ENCODE assay signal across 24 mouse cellular contexts in genomic region chr2:110294927-110295326, GRCm38 (mm10). TPM values are rescaled to one million over a fixed set of nuclear protein-coding genes. Genes with fewer than 3 reads are reported as not detected.
DNase-seq lines count a peak whose midpoint lies in the region; ATAC-seq and TF ChIP-seq lines count a peak whose summit lies in the region.
"Had no signal": no experiment of that assay in that cellular context is flagged by ENCODE, and none has a peak within 500 bp of the region (broad histone marks: within the 10 kb centered on the region; RNA-seq: fewer than 3 reads in every experiment).

No protein-coding gene starts in this region.

- H3K9ac ChIP-seq in kidney, embryonic 15.5 days, result no peak overlapping the region
- H3K9ac ChIP-seq in lung, postnatal 0 days (replicated peaks; ENCODE audit: low read depth), result no peak overlapping the region
- H3K9ac ChIP-seq: embryonic facial prominence, embryonic 13.5 days; hindbrain, embryonic 13.5 days; liver, embryonic 12.5 days; midbrain, embryonic 12.5 days had no signal

- no peak overlapping the region for H3K4me3 ChIP-seq in kidney, embryonic 15.5 days (replicated peaks)
- H3K4me3 ChIP-seq in kidney, adult 2 months (ENCODE audit: insufficient read depth, low read depth, low read length), result no peak overlapping the region
- no peak overlapping the region for H3K4me3 ChIP-seq in lung, postnatal 0 days (ENCODE audit: low read depth, low read length)
- H3K4me3 ChIP-seq: embryonic facial prominence, embryonic 13.5 days; hindbrain, embryonic 13.5 days; liver, embryonic 12.5 days; midbrain, embryonic 12.5 days had no signal

- peaks cover 5% of the 10 kb centered on the region; the same call in 1 of the 2 replicates for H3K4me1 ChIP-seq in kidney, embryonic 15.5 days
- H3K4me1 ChIP-seq in kidney, adult 2 months (ENCODE audit: control insufficient read depth, insufficient read depth, low read length), result no peaks in the 10 kb centered on the region
- H3K4me1 ChIP-seq in lung, postnatal 0 days (ENCODE audit: insufficient read depth, low read depth, low read length), result no peaks in the 10 kb centered on the region
- H3K4me1 ChIP-seq: embryonic facial prominence, embryonic 13.5 days; hindbrain, embryonic 13.5 days; liver, embryonic 12.5 days; midbrain, embryonic 12.5 days had no signal

- H3K27ac ChIP-seq in kidney, embryonic 15.5 days, result no peak overlapping the region
- no peak overlapping the region for H3K27ac ChIP-seq in kidney, adult 2 months (ENCODE audit: insufficient read depth, low read depth, low read length)
- H3K27ac ChIP-seq in lung, postnatal 0 days (ENCODE audit: low read length), result no peak overlapping the region
- H3K27ac ChIP-seq: embryonic facial prominence, embryonic 13.5 days; hindbrain, embryonic 13.5 days; liver, embryonic 12.5 days; macrophage; midbrain, embryonic 12.5 days had no signal

- no peak for DNase-seq in kidney, adult 2 months
- DNase-seq in Muller cell, postnatal 12 days (ENCODE audit: inconsistent ontology term), result peak; percentile 37
- peak; percentile 58 for DNase-seq in hindlimb bud, embryonic 11.5 days (ENCODE audit: extremely low spot score, low read depth, low spot score)
- DNase-seq in lung, postnatal 0 days (ENCODE audit: low spot score), result peak; percentile 67
- DNase-seq in adrenal gland, adult 18-20 months (ENCODE audit: low spot score in 2 of 2), result no peak
- DNase-seq in right cerebral cortex, postnatal 25 days, result no peak
- DNase-seq: adrenal gland, adult 8-10 months; cerebellum, adult 9-10 months; kidney, adult 18-20 months; retina, postnatal 1 day; right cerebral cortex, postnatal 4 days; thymus, adult 2 months had no signal

- 0 out of 2 replicates have a peak, but pooled peaks have one; percentile 33 for ATAC-seq in kidney, embryonic 15.5 days (replicated peaks; ENCODE audit: low FRiP score)
- ATAC-seq in lung, postnatal 0 days, result peak; percentile 62
- ATAC-seq: forebrain, embryonic 14.5 days; liver, embryonic 12.5 days had no signal

- no peak overlapping the region for H3K4me2 ChIP-seq in kidney, embryonic 15.5 days
- no peak overlapping the region for H3K4me2 ChIP-seq in lung, postnatal 0 days (replicated peaks; ENCODE audit: low read depth, low read length)
- H3K4me2 ChIP-seq: embryonic facial prominence, embryonic 13.5 days; hindbrain, embryonic 13.5 days; liver, embryonic 12.5 days; midbrain, embryonic 12.5 days had no signal

- H3K36me3 ChIP-seq in kidney, embryonic 15.5 days, result no peaks in the 10 kb centered on the region
- H3K36me3 ChIP-seq in kidney, adult 2 months (ENCODE audit: control insufficient read depth, insufficient read depth, low read length), result no peaks in the 10 kb centered on the region
- H3K36me3 ChIP-seq in lung, postnatal 0 days (ENCODE audit: insufficient read depth, low read length), result no peaks in the 10 kb centered on the region
- H3K36me3 ChIP-seq: embryonic facial prominence, embryonic 13.5 days; hindbrain, embryonic 13.5 days; liver, embryonic 12.5 days; midbrain, embryonic 12.5 days had no signal

- H3K27me3 ChIP-seq in kidney, embryonic 15.5 days, result no peaks in the 10 kb centered on the region
- no peaks in the 10 kb centered on the region for H3K27me3 ChIP-seq in kidney, adult 2 months (replicated peaks; ENCODE audit: control insufficient read depth, insufficient read depth, low read length)
- H3K27me3 ChIP-seq in lung, postnatal 0 days (replicated peaks; ENCODE audit: insufficient read depth, low read length), result no peaks in the 10 kb centered on the region
- H3K27me3 ChIP-seq: CH12.LX; embryonic facial prominence, embryonic 13.5 days; hindbrain, embryonic 13.5 days; liver, embryonic 12.5 days; midbrain, embryonic 12.5 days had no signal

- no peaks in the 10 kb centered on the region for H3K9me3 ChIP-seq in kidney, embryonic 15.5 days (replicated peaks)
- H3K9me3 ChIP-seq in lung, postnatal 0 days (ENCODE audit: low read length), result no peaks in the 10 kb centered on the region
- H3K9me3 ChIP-seq: embryonic facial prominence, embryonic 13.5 days; hindbrain, embryonic 13.5 days; liver, embryonic 12.5 days; midbrain, embryonic 12.5 days had no signal

- no peak for TF ChIP-seq POLR2A in kidney, adult 2 months (IDR thresholded peaks at IDR 0.05; ENCODE audit: low read depth, low read length)

- no peak for TF ChIP-seq CTCF in kidney, adult 2 months (conservative IDR thresholded peaks at IDR 0.05; ENCODE audit: insufficient read depth, insufficient read length, low read depth, low read length)
- no peak for TF ChIP-seq CTCF in lung, postnatal 0 days (IDR thresholded peaks at IDR 0.05)

- 16% methylated on average over 3 of the region's 3 CpGs for WGBS in kidney, embryonic 15.5 days
- 32% methylated on average over 3 of the region's 3 CpGs for WGBS in kidney, adult 2 months
- WGBS in lung, postnatal 0 days, result 40% methylated on average over 3 of the region's 3 CpGs

- TF ChIP-seq EP300 in lung, postnatal 0 days (IDR thresholded peaks at IDR 0.05), result peak; percentile 47; the same call in 1 of the 2 replicates

RNA-seq across cellular contexts. Expression of gene Bbox1, which starts 19.4 kb away (rescaled TPM):
- polyA plus RNA-seq in kidney, embryonic 15.5 days (2015; fragmentation: Nextera tagmentation; extraction: Ambion mirVana), result 0.10 and 0.14 TPM in 2 replicates
- polyA plus RNA-seq in kidney, adult 2 months (2012; rRNA removed), result 1.0 and 1.3 TPM in 2 replicates
- polyA plus RNA-seq in lung, postnatal 0 days (2015; fragmentation: Nextera tagmentation; extraction: Ambion mirVana), result 1.1 and 1.8 TPM in 2 replicates
- total RNA-seq in adrenal gland, adult 18-20 months (2021), result under 1 TPM in 1 of 2 experiments, not detected in 1; 0.10 TPM
- total RNA-seq: adrenal gland, adult 8-10 months; CH12.LX; common myeloid progenitor, adult 5-6 weeks; MEL; monocyte, adult 5-6 weeks had no signal
- polyA plus RNA-seq: hindbrain, embryonic 13.5 days; macrophage; neural tube, embryonic 11.5 days had no signal

Comparison
In these comparisons a context has a peak if more than half of its experiments do, and no peak if none do; other contexts are left out.
1. DNase-seq: peak in Muller cell, postnatal 12 days (single experiment), hindlimb bud, embryonic 11.5 days (single experiment) and lung, postnatal 0 days (single experiment); none in kidney, adult 2 months (single experiment), adrenal gland, adult 18-20 months (0 of 2) and right cerebral cortex, postnatal 25 days (single experiment).